Mouse (Mus musculus) lung, postnatal 36 days (tissue): ENCODE data around the gene Ralgapa2.
"Not testable (repeated sequence)": the region's sequence is repeated elsewhere in the genome, so short reads cannot be mapped to it uniquely, and the experiment has no call there.

Experiments
- DNase-seq: peaks from one replicate; pipeline ENCODE4 v3.0.0; 2022; ENCODE audit warnings: mixed read lengths

The Ralgapa2 gene

DNA sequence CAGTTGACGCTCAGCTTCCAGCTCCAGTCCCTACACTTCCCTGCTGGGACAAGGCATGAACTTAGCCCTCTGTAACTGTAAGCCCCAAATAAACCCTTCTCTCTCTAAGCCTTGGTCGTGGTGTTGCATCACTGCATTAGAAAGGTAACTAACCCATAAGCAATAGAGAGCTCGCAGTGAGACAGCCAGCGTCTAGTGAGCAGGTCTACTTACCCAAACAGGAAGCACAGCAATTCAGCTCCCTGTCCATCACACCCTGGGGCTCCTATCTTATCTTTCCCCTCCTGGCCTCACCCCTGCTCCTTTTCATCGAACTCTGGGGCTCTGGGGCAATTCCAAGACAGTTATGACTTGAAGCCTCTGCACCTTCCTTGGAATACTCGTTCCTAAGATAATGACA, 13.8 kb downstream of the Ralgapa2 start:
- no peak for DNase-seq

DNA sequence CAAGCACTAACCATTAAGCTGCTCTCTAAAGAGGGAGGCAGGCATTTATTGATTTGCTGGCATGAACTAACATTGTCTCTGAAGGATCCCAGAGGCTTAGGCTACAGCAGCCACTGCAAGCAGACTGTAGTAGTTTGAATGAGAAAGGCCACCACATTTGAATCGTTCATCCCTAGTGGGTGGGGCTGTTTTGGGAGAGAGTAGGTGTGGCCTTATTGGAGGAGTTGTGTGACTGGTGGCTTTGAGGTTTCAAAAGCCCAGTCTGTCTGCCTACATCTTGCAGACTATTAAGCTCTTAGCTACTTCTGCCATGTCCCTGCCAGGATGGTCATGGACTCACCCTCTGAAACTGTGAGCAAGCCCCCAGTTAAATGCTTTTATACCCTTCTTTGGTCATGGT, 15.1 kb downstream of the Ralgapa2 start:
- DNase-seq = no peak

- DNase-seq = no peak
These were observed 16.4 kb downstream of the Ralgapa2 start for GRCm38 (mm10) chr2:146495781-146496180.

GRCm38 (mm10) chr2:146493354-146493946, 18.7 kb downstream of the Ralgapa2 start:
- DNase-seq = no peak

DNA sequence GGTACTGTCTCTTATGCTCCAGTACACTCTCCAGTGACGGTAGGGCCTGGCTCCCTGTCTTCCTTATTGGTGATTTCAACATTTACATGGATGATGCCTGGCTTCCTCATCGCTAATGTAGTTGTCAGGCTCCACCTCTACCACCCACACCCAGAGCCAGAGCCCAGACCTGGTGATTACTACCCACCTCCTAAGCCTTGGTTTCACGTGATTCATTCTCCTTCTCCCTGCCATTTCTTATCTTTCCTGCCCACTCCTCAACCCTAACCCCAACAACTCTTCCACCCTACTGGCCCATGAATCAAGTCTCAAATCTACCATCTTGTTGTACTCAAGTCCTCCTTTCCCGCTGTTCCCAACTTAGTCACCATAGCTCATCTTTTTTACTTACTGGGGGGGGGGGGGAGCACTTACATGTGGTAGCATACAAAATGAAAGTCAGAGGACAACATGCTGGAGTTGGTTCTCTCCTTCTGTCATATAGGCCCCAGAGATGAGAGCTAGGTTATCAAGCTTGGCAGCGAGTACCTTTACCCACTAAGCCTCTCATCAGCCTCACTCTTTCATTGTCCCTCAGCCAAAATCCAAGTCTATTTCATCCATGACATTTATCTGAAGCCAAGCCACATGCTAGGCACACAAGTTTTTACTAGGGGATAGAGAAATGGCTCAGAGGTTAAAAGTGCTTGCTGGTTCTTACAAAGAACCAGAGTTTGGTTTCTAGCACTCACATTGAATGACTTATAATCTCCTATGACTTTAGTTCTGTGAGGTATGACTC, 20.1 kb downstream of the Ralgapa2 start:
- no peak for DNase-seq

- DNase-seq = no peak
These were observed 21.2 kb downstream of the Ralgapa2 start for GRCm38 (mm10) chr2:146490926-146491325.

- peak; percentile 72 for DNase-seq
These were observed 23.9 kb downstream of the Ralgapa2 start for GRCm38 (mm10) chr2:146488291-146488690.

GRCm38 (mm10) chr2:146482859-146483258, 29.3 kb downstream of the Ralgapa2 start:
- peak; percentile 47 for DNase-seq

GRCm38 (mm10) chr2:146477491-146477890, 34.7 kb downstream of the Ralgapa2 start:
- no peak for DNase-seq

DNA sequence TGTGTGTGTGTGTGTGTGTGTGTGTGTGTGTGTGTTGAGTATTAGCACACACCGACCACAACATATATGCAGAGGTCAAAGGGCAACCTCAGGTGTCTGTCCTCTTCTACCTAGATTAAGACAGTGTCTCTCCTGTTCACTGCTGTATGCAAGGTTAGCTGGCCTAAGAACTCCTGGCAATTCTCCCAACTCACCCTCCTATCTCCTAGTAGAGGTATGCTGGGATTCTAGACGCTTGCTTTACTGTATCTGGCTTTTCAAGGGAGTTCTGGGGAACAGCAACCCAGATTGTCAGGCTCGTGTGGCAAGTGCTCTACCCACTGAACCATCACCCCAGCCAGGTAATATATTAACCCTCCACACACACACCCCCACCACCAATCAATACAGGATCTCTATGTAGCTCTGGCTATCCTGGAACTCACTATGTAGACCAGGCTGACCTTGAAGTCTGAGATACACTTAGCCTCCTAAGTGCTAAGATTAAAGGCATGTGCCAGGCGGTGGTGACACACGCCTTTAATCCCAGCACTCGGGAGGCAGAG, 35.6 kb downstream of the Ralgapa2 start:
- no peak for DNase-seq

GRCm38 (mm10) chr2:146476001-146476400, 36.1 kb downstream of the Ralgapa2 start:
- DNase-seq = no peak

GRCm38 (mm10) chr2:146470947-146471346, 41.2 kb downstream of the Ralgapa2 start:
- DNase-seq = no peak

GRCm38 (mm10) chr2:146469707-146470420, 42.3 kb downstream of the Ralgapa2 start:
- DNase-seq = peak; percentile 73

GRCm38 (mm10) chr2:146468898-146469297, 43.2 kb downstream of the Ralgapa2 start:
- no peak for DNase-seq

DNA sequence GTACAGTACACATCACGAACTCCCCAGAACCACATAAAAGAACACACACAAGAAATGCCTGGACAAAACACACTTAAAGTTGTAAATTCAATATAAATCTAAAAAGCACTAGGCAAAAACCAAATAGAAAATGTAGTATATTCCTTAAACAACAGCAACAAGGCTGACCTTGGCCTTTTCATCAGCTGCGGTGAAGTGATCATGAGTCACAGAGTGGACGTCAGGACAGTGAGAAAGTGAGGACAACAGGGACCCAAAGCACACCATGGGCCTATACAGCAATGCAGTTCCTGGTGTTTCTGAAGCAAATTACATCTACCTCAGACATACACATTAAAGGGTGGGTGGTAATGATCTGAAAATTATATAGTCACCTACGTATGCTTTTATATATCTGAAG, 44.1 kb downstream of the Ralgapa2 start:
- no peak for DNase-seq

GRCm38 (mm10) chr2:146466811-146467210, 45.3 kb downstream of the Ralgapa2 start:
- DNase-seq = not testable (repeated sequence)

GRCm38 (mm10) chr2:146457494-146457893, 54.6 kb downstream of the Ralgapa2 start:
- DNase-seq = no peak

GRCm38 (mm10) chr2:146456612-146457011, 55.5 kb downstream of the Ralgapa2 start:
- no peak for DNase-seq

- DNase-seq = no peak
These were observed 56.1 kb downstream of the Ralgapa2 start for GRCm38 (mm10) chr2:146456062-146456461.

GRCm38 (mm10) chr2:146444009-146444408, 68.1 kb downstream of the Ralgapa2 start:
- no peak for DNase-seq

- DNase-seq = peak; percentile 25
These were observed 68.8 kb downstream of the Ralgapa2 start for GRCm38 (mm10) chr2:146443291-146443875.

DNA sequence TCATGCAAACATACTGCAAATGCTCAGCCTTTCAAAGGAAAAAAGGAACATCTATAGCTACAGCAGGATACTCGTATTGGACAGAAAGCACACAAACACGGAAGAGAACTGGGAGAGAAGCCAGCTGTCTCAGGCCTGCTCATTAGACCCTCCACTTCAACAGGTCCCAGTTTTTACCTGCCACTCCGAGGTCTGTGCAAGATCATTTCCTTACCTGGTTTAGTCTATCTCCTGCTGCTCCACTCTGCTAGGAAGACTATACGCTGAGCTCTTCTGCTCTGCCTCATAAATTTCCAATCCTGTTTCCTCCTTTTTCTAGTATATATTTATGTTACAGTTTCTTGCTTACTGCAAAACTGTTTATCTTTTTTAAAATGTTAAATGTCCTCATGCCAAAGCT, 70.4 kb downstream of the Ralgapa2 start:
- DNase-seq = no peak

DNA sequence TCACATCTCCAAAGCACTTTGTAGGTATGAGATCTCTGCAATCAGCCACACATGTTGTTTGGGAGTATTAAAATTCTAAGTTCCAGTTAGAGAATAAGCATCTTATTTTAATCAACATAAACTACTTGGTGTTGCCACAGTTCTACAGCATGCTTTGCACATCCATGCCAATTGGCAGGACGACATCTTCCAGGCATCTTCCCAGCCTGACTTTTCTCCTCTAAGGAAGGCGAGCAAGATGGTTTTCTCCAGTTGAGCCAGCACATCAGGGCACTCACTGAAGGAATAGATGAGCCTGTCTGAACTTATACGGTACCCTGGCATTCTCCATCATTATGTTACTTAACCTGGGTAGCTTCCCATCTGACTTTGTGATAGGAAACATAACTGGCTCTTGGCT, 83.4 kb downstream of the Ralgapa2 start:
- DNase-seq = no peak
